Mouse (Mus musculus): ENCODE measurements at regions not wholly inside any gene's neighbourhood (a gene's known extent, or its start where the extent isn't known, plus 50 kb on each side); places are given as distances from the start of the nearest gene placed in this dataset.

- no peak for DNase-seq
Measured at GRCm38 (mm10) chr2:48629106-48630050, 184.5 kb upstream of the Acvr2a start.

GRCm38 (mm10) chr2:48634456-48635174 is 179.3 kb upstream of the Acvr2a start:
- DNase-seq: no peak

GRCm38 (mm10) chr2:48636108-48636507 is 177.8 kb upstream of the Acvr2a start:
- no peak for DNase-seq

GRCm38 (mm10) chr2:48644114-48644513 is 169.8 kb upstream of the Acvr2a start:
- no peak for DNase-seq

GRCm38 (mm10) chr2:48650281-48650680 is 163.6 kb upstream of the Acvr2a start:
- DNase-seq: no peak

- no peak for DNase-seq
Measured at GRCm38 (mm10) chr2:48661222-48661621, 152.7 kb upstream of the Acvr2a start.

- no peak for DNase-seq
Measured at GRCm38 (mm10) chr2:48665103-48665502, 148.8 kb upstream of the Acvr2a start.

GRCm38 (mm10) chr2:48689098-48689497 is 124.8 kb upstream of the Acvr2a start:
- no peak for DNase-seq

- no peak for DNase-seq
Measured at GRCm38 (mm10) chr2:48694509-48694908, 119.4 kb upstream of the Acvr2a start.

GRCm38 (mm10) chr2:48700886-48701285 is 113.0 kb upstream of the Acvr2a start:
- DNase-seq: no peak

GRCm38 (mm10) chr2:48705103-48705804 is 108.7 kb upstream of the Acvr2a start:
- DNase-seq: no peak

- no peak for DNase-seq
Measured at GRCm38 (mm10) chr2:48705805-48706150, 108.1 kb upstream of the Acvr2a start.

GRCm38 (mm10) chr2:48706188-48706587 is 107.7 kb upstream of the Acvr2a start:
- no peak for DNase-seq

GRCm38 (mm10) chr2:48716206-48716605 is 97.7 kb upstream of the Acvr2a start:
- DNase-seq: no peak

GRCm38 (mm10) chr2:48717770-48718169 is 96.1 kb upstream of the Acvr2a start:
- no peak for DNase-seq

GRCm38 (mm10) chr2:48718261-48718660 is 95.6 kb upstream of the Acvr2a start:
- no peak for DNase-seq

GRCm38 (mm10) chr2:48730780-48731179 is 83.1 kb upstream of the Acvr2a start:
- no peak for DNase-seq

GRCm38 (mm10) chr2:48733936-48734335 is 80.0 kb upstream of the Acvr2a start:
- no peak for DNase-seq

GRCm38 (mm10) chr2:48734521-48734920 is 79.4 kb upstream of the Acvr2a start:
- DNase-seq: no peak

GRCm38 (mm10) chr2:48736312-48736711 is 77.6 kb upstream of the Acvr2a start:
- DNase-seq: no peak
